Mouse (Mus musculus) neutrophil, adult 83 days (primary cell): Measurements from ENCODE around the gene Krt6b. TPM values are rescaled to one million over a fixed set of nuclear protein-coding genes. Genes with fewer than 3 reads are reported as not detected.

Experiments used
- total RNA-seq, 2 experiments: library from RNA; stranded (reverse); gene quantifications; one replicate each; pipeline ENCODE4 v1.2.4; 2023

Krt6b gene
- not detected for total RNA-seq

DNA sequence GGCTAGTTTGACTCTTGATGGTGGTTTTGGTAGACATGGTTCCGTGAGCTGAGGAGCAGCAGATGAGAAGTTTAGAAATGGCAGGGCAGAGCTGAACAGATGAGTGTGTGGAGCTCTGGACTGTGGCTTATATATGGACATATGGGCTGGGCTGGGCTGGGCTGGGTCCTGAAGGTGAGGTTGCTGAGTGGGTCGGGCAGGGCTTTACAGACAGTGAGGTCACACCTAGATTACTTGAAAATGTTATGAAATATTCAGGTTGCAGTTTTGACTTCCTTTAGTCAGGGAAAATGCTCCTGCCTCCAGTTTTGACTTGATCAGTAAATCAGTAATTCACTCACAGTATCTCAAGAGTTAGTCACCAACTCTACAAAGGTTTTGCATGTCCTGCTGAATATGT is at the start of gene Krt6b:
Gene Krt6b (minus strand): TSS at position 101 of the 400 bp plus-strand sequence.

DNA sequence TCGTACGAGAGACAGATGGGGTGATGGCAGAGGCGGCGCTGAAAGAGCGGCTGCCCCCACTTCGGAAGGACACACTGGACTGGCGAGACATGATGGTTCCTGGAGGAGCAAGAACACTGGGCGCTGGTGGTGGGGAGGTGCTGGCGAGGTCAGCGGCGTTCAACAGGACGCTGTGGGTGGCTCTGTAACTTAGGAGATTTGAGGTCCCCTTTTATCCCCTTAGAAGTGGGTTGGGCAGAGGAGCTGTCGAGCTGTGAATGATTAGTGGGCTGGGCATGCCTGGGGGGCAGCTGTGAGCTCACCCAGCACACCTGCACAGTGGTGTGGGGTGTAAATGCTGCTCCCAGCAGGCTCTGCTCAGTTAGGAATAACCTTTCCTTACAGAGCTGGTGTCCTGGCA is 32.6 kb upstream of the Krt6b start, which contains the start of gene Krt5:
Gene Krt5 (minus strand): TSS at position 179 of the 400 bp plus-strand sequence.

DNA sequence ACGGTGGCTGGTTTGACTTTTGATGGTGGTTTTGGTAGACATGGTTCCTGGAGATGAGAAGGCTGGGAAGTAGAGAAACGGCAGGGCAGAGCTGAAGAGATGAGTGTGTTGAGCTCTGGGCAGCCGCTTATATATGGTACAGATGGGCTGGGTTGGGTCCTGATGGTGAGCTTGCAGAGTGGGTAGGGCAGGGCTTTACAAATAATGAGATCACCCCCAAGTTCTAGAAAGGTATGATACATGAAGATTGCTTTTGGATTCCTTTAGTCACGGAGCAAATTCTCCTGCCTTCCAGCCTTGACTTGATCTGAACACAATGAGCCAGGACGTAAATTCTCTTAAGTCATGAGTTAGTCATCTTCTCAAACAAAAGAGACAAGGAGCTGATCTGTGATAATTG is 14.1 kb upstream of the Krt6b start, which contains the start of gene Krt6a:
Gene Krt6a (minus strand): TSS at position 101 of the 400 bp plus-strand sequence.

DNA sequence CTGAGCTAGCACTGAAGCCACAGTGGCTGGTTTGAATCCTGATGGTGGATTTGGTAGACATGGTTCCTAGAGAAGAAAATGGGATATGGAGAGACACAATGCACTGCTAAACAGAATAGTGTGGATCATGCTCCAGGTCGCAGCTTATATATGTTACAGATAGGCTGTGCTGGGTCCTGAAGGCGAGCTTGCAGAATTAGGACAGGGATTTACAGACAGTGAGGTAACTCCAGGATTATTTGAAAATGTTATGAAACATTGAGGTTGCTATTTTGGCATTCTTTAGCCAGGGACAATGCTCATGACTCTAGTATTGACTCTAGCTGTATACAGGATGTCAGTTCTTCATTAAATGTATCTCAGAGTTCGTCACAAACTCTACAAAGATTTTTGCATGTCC is 32.8 kb downstream of the Krt6b start, which contains the start of gene Gm5478:
Gene Gm5478 (minus strand): TSS at position 101 of the 400 bp plus-strand sequence.

DNA sequence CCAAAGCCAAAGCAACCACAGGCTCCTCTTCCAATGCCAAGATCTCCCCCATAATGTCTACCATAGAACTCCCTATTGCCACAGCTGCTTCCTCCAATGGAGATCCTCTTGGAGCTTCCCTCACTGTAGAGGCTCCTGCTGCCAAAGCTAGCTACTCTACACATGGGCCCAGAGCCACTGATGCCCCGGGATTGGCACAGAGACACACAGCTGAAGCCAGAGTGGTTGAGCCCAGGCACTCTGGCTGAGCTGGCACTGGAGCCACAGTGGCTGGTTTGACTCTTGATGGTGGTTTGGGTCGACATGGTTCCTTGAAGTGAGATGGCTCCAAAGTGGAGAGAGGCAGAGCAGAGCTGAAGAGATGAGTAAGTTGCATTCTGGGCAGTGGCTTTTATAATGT is 52.2 kb downstream of the Krt6b start, which contains the start of gene Gm5414:
Gene Gm5414 (minus strand): TSS at position 305 of the 400 bp plus-strand sequence.

Other genes starting within 250 kb of the Krt6b start
- not detected for gene Krt87, start 241.5 kb downstream of the Krt6b start, total RNA-seq
- not detected for gene Krt88, start 232.5 kb downstream of the Krt6b start, total RNA-seq
- gene Krt81, start 216.5 kb downstream of the Krt6b start, total RNA-seq = 1 to 10 TPM in 1 of 2 experiments, under 1 TPM in 1; 0.75 to 1.9 TPM
- 1 to 10 TPM; 4.3 to 5.9 TPM for gene Krt86, start 206.8 kb downstream of the Krt6b start, total RNA-seq
- 10 to 100 TPM; 15.9 to 16.6 TPM for gene Krt83, start 188.8 kb downstream of the Krt6b start, total RNA-seq
- not detected for gene Gm49425, start 163.0 kb downstream of the Krt6b start, total RNA-seq
- gene Krt84, start 147.5 kb downstream of the Krt6b start, total RNA-seq = not detected
- not detected for gene Krt82, start 129.6 kb downstream of the Krt6b start, total RNA-seq
- not detected for gene Krt90, start 117.3 kb downstream of the Krt6b start, total RNA-seq
- gene Krt75, start 106.4 kb downstream of the Krt6b start, total RNA-seq = under 1 TPM; 0.64 to 0.70 TPM
- not detected for gene Gm5414, start 52.1 kb downstream of the Krt6b start, total RNA-seq
- not detected for gene Gm5478, start 32.9 kb downstream of the Krt6b start, total RNA-seq
- not detected for gene Krt6a, start 14.0 kb upstream of the Krt6b start, total RNA-seq
- not detected for gene Krt5, start 32.6 kb upstream of the Krt6b start, total RNA-seq
- not detected for gene Krt71, start 62.8 kb upstream of the Krt6b start, total RNA-seq
- gene Krt72, start 106.2 kb upstream of the Krt6b start, total RNA-seq = not detected
- not detected for gene Krt73, start 122.1 kb upstream of the Krt6b start, total RNA-seq
- gene Krt2, start 137.9 kb upstream of the Krt6b start, total RNA-seq = not detected
- gene Krt1, start 170.5 kb upstream of the Krt6b start, total RNA-seq = not detected
- gene Krt77, start 189.4 kb upstream of the Krt6b start, total RNA-seq = not detected
- not detected for gene Krt76, start 212.6 kb upstream of the Krt6b start, total RNA-seq
- gene Krt4, start 244.4 kb upstream of the Krt6b start, total RNA-seq = not detected